Mouse (Mus musculus) E14TG2a.4 (cell line): ENCODE measurements around the gene Nck1.

Experiments
- CTCF ChIP-seq: conservative IDR thresholded peaks from 2 replicates; pipeline ENCODE4 v1.5.1; 2014; ENCODE audit warnings: low read length
- NANOG ChIP-seq: IDR thresholded peaks from 2 replicates; pipeline ENCODE4 v1.6.1; 2014; ENCODE audit warnings: borderline replicate concordance, low read length, mixed read lengths

- TF ChIP-seq CTCF, result no peak
- TF ChIP-seq NANOG, result no peak
Measured at GRCm38 (mm10) chr9:100469681-100470080, 76.3 kb downstream of the Nck1 start.
